Mouse (Mus musculus): ENCODE measurements around the gene Ndufv3.
"Not testable (repeated sequence)": the region's sequence is repeated elsewhere in the genome, so short reads cannot be mapped to it uniquely, and the experiment has no call there.

Gene Ndufv3

DNA sequence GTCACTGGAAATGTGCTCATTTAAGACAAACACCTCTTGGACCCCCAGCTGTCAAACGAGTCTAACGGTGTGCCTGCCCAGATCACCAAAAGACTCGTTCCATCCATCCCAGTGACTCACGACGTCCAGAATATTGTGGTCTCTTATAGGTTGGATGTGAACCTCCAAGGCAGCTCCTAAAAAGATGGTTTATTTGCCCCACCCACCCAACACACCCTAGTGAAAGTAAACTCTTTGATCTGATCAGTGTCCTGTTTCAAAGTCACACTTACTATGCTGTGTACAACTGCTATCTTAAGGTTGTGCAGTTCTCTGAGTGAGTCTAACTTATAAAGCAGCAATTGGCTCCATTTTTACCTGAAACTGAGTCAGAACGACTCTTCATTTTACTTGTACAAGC is 7.3 kb upstream of the Ndufv3 start:
- no peak for DNase-seq

DNA sequence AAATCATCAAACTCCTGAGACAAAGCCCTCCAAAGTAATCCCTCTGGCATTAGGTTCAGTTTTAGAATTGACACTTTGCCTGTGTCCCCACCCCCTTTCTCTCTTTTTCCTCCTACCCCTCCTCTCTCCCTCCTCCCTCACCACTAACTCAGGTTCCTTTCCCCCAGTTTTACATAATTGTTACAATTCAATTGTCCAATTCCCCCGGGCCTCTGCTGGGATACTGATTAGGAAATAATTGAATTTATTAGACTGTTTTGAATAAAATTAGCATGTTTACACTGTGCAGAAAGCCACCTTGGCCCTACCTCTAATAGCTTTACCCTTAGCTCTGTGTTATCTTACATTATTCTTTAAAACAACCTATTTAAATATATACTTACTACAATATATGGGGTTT is 5.2 kb upstream of the Ndufv3 start:
- DNase-seq = no peak

DNA sequence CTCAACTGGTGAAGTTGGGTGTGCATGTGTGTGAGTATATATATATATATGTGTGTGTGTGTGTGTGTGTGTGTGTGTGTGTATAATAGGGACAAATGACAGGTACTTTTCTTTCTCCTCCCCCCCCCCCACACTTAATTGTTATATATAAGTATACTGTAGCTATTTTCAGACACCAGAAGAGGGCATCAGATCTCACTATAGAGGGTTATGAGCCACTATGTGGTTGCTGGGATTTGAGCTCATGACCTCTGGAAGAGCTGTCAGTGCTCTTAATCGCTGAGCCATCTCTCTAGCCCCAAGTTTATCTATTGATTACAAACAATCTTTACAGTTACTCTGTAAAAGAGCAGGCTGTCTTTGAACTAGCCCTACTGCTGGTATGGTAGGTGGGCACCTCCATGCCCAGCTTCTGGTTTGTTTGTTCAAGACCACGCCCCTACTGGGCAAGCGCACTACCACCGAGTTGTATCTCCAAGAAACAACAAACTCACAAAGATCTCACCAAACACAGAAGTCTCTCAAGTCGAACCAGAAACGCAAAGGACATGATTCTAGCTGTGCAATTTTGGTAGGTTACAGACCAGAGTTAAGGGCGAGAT is 470 bp upstream of the Ndufv3 start:
- DNase-seq = no peak

DNA sequence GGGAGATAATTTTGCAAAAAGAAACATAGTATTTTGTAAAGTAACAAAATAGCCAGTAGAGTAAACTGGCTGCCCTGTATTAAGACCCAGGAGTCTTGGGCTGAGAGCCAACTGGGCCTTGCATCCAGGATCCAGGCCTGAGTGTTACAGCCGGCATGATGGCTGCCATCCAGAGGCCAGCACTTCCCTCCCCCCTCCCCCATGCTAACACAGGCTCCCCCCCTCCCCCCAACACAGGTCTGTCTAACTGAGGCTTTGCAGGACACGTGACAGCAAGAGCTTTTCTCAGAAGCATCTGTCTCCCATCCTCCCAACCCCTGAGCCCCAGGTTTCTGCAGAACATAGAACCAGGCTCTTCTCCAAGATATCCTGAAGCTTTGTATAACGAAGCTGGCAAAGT is 980 bp downstream of the Ndufv3 start:
- peak; percentile 97 for DNase-seq

DNA sequence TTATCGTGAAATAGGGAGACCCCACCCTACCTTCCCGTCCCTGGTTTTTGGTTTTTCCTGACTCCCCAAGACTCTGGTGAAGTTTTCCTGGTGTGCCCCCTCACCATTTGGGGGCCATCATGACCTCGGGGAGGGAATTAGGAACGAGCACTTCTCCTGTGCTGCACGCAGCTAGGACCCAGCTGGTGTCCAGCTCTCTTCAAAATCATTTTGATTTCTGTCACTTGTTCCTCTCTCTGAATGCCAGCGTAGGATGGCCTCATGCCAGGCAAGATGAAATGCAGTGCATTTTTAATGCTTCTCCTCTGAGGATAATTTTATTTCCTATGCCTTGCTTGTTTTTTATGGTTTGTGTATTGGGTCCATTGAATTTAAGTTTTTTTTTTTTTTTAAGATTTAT is 2.0 kb downstream of the Ndufv3 start:
- no peak for DNase-seq

DNA sequence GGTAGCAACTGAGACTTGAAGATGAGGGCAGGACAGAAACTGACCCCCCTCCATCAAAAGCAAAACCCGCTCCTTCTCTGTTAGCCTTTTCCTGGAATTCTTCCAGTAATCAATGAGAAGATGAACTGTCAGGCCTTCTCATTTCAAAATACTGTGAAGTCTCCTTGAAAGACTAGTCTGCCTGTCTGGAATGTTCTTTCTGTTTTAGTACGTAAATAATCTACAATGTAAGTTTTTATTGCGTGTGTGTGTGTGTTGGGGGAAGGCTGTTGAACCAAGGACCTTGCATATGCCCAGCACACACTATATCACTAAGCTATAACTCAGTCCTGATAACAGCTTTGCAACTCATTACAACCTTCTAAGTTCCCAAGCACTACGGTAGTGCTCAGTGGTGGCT is 5.2 kb downstream of the Ndufv3 start:
- no peak for DNase-seq

DNA sequence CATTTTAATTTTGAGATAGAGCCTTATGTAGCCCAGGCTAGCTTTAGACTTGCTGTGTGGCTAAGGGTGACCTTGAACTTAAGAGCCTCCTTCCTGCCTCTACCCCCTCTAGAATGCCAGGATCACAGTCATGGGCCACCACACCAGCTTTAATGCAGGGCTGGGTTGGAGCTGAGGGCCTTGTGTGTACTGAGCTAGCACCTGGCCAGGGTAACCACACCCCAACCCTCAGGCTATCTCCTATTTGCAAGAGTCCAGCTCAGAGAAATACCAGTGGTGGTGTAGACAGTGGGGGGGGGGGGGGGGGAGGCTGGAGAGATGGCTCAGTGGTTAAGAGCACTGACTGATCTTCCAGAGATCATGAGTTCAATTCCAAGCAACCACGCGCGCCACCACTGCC is 5.9 kb downstream of the Ndufv3 start:
- no peak for DNase-seq

DNA sequence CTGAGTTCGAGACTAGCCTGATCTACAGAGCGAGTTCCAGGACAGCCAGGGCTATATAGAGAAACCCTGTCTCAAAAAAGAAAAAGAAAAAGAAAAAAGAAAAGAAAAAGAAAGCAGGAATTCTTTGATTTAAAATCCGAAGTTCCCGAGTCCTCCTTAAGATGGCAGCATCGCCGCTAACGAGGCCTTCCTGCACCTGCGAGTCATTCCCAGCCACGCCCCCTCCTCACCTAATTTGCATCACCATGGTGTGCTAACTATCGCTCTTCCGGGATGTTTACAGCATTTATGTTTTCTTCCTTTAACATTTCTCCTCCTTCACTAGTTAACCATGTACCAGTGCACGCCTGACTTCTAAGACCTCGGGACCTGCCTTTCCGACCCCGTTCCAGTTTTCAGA is 9.4 kb downstream of the Ndufv3 start:
- DNase-seq = no peak

DNA sequence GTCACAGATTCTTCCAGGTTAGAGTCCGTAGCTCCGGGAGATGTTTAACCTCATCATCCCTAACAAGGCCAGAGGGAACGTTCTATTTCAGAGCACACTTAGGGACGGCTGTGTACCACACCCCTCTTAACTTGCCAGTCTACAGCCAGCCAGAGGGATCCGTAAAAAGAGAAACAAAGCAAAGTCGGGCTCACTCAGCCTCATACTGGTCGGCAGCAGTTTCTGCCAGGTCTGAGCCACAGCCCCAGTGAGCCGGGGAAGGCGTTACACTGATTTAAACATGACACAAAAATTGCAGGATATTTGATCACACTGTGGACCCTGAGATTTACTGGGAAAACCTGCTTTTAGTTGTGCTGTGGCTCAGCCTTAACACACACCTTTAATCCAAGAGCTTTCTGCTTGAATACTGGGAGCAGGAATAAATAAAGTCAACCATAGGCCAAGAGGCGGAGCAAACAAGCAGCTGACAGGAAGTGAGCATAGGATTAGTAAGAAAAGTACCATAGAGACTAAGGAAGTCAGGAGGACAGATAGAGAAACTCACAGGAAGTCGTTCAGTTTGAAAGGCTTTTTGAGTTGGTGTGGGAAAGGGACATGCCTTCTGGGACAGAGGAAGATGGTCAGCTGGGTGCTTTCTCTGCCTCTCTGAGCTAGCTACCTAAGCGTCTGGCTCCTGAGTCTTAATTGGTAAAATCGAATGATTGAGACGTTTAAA is 11.7 kb downstream of the Ndufv3 start:
- DNase-seq = no peak

DNA sequence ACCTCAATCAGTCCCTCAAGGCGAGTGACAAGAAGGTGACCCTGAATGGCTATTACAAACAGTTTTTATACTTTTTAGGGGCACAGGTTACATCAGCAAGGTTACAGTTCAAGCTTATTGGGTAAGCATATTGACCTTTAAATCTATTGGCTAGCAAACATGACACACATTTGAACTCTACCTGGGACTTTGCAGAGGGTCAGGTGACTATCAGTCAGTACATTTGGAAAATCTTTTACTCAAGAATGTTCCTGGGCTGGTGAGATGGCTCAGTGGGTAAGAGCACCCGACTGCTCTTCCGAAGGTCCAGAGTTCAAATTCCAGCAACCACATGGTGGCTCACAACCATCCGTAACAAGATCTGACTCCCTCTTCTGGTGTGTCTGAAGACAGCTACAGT is 12.4 kb downstream of the Ndufv3 start:
- not testable (repeated sequence) for DNase-seq

DNA sequence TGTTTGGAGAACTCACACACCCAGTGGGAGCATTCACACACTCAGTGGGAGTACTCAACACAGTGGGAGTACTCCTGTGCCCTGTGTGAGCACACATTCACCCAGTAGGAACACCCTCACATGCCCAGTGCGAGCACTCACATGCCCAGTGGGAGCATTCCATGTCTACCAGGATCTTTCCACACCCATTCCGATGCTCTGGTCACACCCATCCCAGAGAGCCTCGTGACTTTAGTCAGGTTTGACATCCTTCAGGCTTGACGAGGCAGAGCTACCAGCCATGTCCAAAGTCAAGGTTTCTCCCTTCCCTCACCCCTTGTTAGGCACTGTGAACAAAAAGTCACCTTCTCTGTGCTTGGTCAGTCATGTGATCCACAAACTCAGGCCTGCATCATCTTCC is 15.4 kb downstream of the Ndufv3 start:
- peak; percentile 89 for DNase-seq

DNA sequence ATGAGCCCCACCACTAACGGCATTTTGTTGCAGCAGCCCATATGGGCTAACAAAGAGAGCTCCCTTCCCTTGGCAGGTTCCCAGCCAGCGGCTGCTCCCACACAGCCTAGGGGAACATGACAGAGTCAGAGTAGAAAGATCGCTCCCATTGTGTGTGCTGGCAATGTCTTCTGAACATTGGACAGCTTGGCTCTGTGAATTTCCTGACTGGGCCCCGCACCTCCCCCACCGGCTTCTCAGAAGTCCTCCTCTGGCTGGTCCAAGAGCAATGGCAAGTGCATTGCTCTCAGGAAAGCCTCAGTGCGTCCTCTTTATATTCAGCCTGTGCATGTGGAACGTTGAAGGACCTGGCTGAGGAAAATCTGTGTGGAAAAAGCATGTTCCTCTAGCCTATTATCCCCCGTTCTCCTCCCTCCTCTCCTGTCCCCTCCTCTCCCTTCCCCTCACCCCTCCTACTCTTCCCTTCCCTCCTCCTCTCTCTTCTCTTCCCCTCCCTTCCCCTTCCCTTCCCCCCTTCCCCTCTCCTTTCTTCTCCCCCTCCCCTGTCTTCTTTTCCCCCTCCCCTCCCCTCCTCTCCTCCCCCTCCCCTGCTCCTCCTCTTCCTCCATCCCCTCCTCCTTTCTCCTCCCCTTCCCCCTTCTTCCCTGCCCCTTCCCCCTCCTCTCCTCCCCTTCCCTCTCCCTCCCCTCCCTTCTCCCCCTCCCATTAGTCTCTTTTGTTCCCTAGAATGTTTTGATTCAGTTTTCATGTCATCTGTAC is 16.1 kb downstream of the Ndufv3 start:
- peak; percentile 99 for DNase-seq

DNA sequence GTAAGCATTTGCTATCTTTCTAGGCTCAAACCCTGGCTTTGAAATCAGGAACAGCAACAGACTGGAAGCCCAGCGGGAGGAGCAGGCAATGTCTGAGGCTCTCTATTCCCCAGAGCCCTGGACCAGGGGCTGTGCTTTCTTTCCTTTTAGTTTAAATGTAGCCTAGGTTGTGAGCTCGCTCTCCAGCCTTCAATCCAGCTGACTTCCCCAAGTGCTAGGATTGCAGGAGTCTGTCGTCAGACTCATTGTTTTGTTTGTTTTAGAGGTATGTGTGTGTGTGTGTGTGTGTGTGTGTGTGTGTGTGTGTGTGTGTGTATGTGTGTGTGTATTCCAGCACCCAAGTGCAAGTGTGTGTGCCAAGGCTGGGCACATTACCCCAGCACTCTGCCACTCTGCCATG is 20.2 kb downstream of the Ndufv3 start:
- DNase-seq = no peak

DNA sequence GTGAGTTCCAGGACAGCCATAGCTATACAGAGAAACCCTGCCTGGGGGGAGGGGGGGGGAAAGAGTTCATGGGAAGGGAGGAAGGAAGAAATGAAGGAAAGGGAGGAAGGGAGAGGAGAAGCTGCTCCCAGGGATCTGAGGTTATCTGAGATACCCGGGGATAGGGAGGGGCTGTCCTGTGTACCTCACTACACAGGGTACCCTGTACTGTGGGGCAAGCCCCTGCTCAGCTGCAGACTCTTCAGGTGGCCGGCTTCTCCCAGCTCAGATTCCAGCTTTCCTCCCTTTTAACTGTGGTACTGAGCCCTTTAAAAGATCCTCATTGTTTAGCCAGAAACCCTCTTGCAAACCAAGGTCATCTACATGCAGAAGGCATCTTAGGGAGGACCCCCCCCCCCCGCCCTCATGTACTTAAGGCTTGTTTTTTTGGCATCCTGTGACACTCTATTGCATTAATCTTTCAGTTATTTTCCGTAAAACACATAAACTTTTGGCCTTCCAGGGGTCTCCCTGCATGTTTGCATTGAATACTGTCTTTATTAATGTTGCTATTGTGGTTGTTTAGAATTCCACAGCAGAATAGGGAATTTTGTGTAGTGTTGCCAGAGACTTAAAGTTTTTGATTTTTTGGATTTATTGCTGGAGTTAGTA is 21.0 kb downstream of the Ndufv3 start:
- no peak for DNase-seq

DNA sequence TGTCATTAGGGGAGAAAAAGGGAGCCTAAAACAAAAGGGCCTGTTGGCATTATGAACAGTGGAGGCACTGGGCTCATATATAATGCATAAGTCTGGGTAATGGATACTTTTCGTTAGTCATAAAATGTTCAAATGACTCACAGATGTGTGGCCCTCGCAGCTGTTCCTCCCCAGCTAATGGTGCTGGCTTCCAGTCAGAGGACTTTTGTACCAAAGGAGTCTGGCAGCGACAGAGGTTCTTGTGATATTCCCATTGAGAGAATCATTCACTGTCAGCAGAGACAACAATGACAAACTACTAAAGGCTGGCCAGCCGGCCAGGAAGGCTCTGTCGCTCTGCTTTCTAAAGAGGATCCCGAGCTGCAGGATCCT is 21.5 kb downstream of the Ndufv3 start:
- peak; percentile 87 for DNase-seq

DNA sequence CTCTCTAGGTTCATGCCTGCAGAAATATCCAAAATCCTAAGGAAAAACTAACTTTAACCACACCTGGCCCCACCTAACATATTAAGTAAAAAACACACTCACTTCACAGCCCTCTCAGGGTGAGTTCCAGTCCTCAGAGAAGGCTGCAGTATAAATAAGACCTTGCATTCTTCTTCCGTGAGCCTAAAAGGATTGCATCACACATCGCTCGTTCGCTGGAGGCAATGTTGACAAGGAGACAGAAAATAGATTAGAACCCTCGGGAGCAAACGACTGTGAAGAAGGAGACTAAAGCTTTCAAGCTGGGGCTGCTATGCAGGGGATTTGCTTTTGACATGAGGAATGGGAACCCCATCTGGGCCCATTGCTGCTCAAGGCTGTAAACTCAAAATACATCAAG is 23.7 kb downstream of the Ndufv3 start:
- DNase-seq = no peak

DNA sequence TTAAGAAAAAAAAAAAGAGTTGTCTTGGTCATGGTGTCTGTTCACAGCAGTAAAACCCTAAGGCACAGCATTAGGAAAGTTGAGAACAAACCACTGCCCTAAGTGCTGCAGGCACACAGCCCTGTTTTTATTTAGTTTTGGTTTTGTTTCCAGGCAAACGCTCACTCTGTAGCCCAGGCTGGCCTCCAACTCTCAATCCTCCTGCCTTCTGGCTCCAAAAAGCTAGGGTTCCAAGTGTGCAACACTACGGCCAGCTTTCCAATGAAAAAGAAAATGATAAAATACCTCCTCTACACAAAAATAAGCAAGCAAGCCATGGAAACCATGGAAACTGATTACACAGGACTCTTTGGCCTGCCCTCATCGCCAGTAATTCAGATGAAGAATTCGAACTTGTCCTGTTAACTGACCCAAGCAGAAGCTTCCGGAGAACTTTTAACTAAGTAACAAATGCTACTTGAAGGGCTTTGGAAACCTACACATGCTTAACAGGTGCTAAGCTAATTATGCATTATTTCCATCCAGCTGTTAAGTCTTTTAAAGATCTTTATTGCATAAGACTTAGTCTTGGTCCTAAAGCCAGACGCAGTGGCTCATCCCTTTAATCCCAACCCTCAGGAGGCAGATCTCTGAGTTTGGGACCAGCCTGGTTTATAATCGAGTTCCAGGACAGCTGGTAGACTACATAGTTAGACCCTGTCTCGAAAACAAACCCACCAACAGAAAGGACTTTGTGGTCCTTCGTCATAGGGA is 26.7 kb downstream of the Ndufv3 start:
- peak; percentile 94 for DNase-seq

DNA sequence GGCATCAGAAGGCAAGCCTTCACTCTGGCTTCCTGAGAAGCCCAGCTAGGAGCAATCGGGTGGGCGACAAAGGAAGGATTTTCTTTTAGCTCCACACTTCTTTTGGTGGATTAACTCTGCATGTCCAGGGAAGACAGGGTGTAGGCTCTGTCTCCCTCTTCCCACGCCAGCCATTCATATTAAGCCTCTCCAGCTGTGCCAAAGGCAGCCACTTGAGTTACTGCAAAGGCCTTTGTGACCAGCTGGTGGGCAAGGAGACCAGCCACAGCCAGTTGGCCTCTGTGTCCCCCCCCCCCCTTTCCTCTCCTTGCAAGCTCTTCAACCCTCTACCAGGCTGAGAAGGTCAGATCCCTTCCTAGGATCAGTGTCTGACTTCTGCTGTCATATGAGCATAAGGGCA is 28.1 kb downstream of the Ndufv3 start:
- no peak for DNase-seq

DNA sequence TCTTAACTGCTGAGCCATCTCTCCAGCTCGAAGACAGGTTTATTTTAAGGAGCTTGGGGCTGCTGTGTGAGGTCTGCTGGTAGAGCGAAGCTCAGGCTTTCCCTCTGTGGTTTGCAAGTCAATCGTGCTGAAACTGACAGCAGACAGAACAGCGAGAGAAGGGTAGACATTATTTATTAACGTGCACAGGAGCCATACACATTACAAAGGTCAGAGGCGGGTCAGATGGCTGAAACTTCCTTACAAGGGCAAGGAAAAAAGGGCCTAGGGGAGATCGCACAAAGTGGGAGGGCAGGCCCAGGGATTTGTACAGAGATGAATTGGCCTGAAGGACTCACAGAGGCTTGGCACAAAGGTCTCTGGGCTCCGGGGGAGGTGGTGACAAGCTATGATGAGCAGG is 29.5 kb downstream of the Ndufv3 start:
- DNase-seq = no peak

DNA sequence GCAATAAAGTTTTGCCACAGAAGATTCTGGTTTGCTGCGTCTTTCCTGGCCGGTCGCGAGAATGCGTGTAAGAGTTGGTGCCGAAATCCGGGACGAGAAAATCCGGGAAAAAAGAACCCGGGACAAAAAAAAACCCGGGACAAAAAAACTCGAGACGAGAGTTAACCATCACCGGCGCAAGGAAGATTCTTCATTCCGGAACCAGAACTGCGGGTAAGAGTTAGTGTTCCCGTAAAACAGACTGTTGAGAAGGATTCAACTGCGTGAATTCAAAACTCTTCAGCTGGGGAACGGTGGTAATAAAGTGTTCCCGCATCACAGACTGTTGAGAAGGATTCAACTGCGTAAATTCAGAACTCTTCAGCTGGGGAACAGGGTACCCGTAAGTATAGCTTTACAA is 32.7 kb downstream of the Ndufv3 start:
- not testable (repeated sequence) for DNase-seq

DNA sequence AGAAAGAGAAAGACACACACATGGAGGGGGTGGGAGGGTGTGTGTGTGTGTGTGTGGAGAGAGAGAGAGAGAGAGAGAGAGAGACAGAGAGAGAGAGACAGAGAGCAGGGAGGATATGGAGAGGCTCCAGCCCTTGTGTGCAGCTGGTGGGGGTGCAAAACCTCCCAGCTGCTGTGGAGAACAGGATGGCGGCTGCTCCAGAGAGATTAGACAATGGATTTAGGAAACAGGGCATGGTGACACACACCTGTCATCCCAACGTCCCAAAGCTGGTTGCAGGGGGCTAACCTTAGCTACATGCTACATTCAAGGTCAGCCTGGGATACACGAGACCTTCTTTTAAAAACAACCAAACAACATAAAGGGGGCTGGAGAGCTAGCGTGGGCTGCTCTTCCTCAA is 36.3 kb downstream of the Ndufv3 start:
- peak; percentile 91 for DNase-seq

DNA sequence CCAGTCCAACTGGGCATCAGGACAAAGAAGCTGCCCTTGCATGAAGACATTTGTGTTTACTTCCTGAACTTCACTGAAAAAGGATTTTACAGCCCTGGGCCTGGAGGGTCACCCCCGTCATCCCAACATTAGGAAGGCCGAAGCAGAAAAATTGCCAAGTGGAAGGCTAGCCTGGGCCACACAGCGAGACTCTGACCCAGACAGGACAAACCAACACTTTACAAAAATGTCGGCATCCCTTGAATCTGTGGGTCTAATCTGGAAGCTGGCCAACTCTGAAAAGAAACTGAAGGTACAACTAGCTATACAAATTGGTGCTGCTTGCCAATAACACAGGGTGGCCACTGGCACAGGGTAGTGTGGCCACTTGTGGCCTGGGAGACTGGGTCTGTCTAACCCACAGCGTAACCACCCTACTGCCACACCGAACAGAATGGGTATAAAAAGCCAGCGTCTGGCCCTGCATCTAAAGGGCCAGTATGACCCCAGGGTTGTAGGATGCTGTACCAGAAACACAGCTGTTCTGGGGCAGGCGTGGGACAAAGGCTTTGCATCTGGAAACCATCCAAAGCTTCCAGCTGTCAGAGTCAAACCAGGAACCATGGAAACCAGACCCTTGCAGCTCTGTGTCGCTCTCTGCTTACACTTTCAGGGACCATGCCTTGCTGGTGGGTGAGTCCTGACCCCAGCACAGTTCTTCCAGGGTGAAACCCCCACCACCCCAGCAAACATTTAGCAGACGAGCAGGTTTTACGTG is 37.4 kb downstream of the Ndufv3 start:
- peak; percentile 97 for DNase-seq

Data from heart, adult 11 months (tissue).